Mouse (Mus musculus): ENCODE results near the gene Tekt5. TPM values are rescaled to one million over a fixed set of nuclear protein-coding genes. Genes with fewer than 3 reads are reported as not detected.

Tekt5 gene
- 12.8 and 20.9 TPM in 2 replicates for polyA plus RNA-seq (2014; fragmentation: Nextera tagmentation; extraction: Ambion mirVana)

GRCm38 (mm10) chr16:10394699-10395540 lies at the start of gene Tekt5:
Gene Tekt5, minus strand, starts transcription at chr16:10395490.
- Histone ChIP-seq H3K4me1 (ENCODE audit: control insufficient read depth, insufficient read depth, low read length) (no peaks in the 10 kb centered on the region), H3K4me2 (ENCODE audit: low read depth, low read length) (peak within 1 kb of the TSS; percentile 57), H3K36me3 (ENCODE audit: control insufficient read depth, insufficient read depth, low read length) (no peaks in the 10 kb centered on the region), H3K27me3 (ENCODE audit: control insufficient read depth, insufficient read depth, low read length) (no peaks in the 10 kb centered on the region), H3K27ac (ENCODE audit: low read depth, low read length) (no peak within 1 kb of the TSS; the same call in 1 of the 2 replicates), H3K9me3 (ENCODE audit: control insufficient read depth, low read length) (no peaks in the 10 kb centered on the region), H3K9ac (replicated peaks; ENCODE audit: low read depth, low read length) (peak within 1 kb of the TSS; percentile 42), H3K4me3 (ENCODE audit: low read depth, low read length) (peak within 1 kb of the TSS; percentile 30)
- ATAC-seq (ENCODE audit: low read depth): peak; percentile 71; the same call in 1 of the 2 replicates
- 9% methylated on average over 37 of the region's 37 CpGs for WGBS

DNA sequence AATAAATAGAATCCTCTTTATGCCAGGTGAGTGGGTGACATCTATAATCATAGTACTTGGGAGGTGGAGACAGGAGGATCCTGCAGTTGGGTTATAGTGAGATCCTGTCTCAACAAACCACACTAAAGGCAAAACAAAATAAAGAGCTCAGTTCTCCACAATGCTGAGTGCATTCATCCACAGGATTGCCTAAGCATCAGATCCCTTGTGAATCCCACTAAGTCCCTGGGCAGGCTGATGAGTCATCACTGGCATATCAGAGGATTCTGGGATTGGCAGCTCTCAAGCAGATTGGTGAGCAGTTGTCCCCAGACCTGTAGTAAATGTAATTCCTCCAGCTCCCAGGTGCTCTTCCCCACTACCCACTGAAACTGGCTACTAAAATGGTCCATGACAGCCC lies 48.4 kb upstream of the Tekt5 start:
- H3K9me3 ChIP-seq (ENCODE audit: control insufficient read depth, low read length): no peaks in the 10 kb centered on the region
- no peak overlapping the region for H3K27ac ChIP-seq (ENCODE audit: low read depth, low read length)
- H3K27me3 ChIP-seq (ENCODE audit: control insufficient read depth, insufficient read depth, low read length): no peaks in the 10 kb centered on the region
- no peak overlapping the region for H3K4me2 ChIP-seq (ENCODE audit: low read depth, low read length)
- no peak overlapping the region for H3K9ac ChIP-seq (replicated peaks; ENCODE audit: low read depth, low read length)
- H3K36me3 ChIP-seq (ENCODE audit: control insufficient read depth, insufficient read depth, low read length): no peaks in the 10 kb centered on the region
- H3K4me1 ChIP-seq (ENCODE audit: control insufficient read depth, insufficient read depth, low read length): peaks cover 16% of the 10 kb centered on the region
- no peak overlapping the region for H3K4me3 ChIP-seq (ENCODE audit: low read depth, low read length)
- no peak for ATAC-seq (ENCODE audit: low read depth)

GRCm38 (mm10) chr16:10441761-10442160 lies 46.5 kb upstream of the Tekt5 start:
- WGBS: 95% methylated on average over 4 of the region's 4 CpGs
- H3K4me2 ChIP-seq (ENCODE audit: low read depth, low read length): no peak overlapping the region
- H3K9me3 ChIP-seq (ENCODE audit: control insufficient read depth, low read length): no peaks in the 10 kb centered on the region
- no peak for ATAC-seq (ENCODE audit: low read depth)
- no peak overlapping the region for H3K9ac ChIP-seq (replicated peaks; ENCODE audit: low read depth, low read length)
- no peaks in the 10 kb centered on the region for H3K27me3 ChIP-seq (ENCODE audit: control insufficient read depth, insufficient read depth, low read length)
- no peaks in the 10 kb centered on the region for H3K36me3 ChIP-seq (ENCODE audit: control insufficient read depth, insufficient read depth, low read length)
- H3K27ac ChIP-seq (ENCODE audit: low read depth, low read length): no peak overlapping the region
- peaks cover 10% of the 10 kb centered on the region for H3K4me1 ChIP-seq (ENCODE audit: control insufficient read depth, insufficient read depth, low read length)
- no peak overlapping the region for H3K4me3 ChIP-seq (ENCODE audit: low read depth, low read length)

- Histone ChIP-seq H3K9ac (replicated peaks; ENCODE audit: low read depth, low read length) (no peak overlapping the region), H3K4me1 (ENCODE audit: control insufficient read depth, insufficient read depth, low read length) (peaks cover 10% of the 10 kb centered on the region), H3K27ac (ENCODE audit: low read depth, low read length) (no peak overlapping the region), H3K4me3 (ENCODE audit: low read depth, low read length) (no peak overlapping the region), H3K36me3 (ENCODE audit: control insufficient read depth, insufficient read depth, low read length) (no peaks in the 10 kb centered on the region), H3K27me3 (ENCODE audit: control insufficient read depth, insufficient read depth, low read length) (no peaks in the 10 kb centered on the region), H3K4me2 (ENCODE audit: low read depth, low read length) (no peak overlapping the region), H3K9me3 (ENCODE audit: control insufficient read depth, low read length) (no peaks in the 10 kb centered on the region)
- no peak for ATAC-seq (ENCODE audit: low read depth)
- WGBS: 85% methylated on average over 6 of the region's 6 CpGs
Measured at GRCm38 (mm10) chr16:10441328-10441727, 46.0 kb upstream of the Tekt5 start.

DNA sequence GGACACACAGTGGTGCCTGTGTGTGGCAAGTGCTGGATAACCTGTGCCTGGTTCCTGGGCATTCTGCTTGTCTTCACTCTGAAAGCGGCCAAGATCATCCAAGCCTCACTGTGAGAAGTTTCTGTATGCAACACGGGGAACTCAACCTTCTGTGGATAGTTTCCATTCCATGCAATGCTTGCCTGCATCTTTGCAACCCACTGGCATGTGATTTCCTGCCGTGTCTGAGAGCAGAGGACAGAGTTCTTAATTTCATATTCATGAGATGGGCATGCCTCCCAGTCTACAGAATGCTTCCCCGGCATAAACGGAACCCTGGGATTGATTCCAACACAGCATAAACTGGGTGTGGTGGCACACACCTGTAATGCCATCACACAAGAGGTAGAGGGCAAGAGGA lies 42.8 kb upstream of the Tekt5 start:
- H3K4me2 ChIP-seq (ENCODE audit: low read depth, low read length): no peak overlapping the region
- H3K27me3 ChIP-seq (ENCODE audit: control insufficient read depth, insufficient read depth, low read length): no peaks in the 10 kb centered on the region
- H3K27ac ChIP-seq (ENCODE audit: low read depth, low read length): no peak overlapping the region
- WGBS: 83% methylated on average over 5 of the region's 5 CpGs
- H3K9me3 ChIP-seq (ENCODE audit: control insufficient read depth, low read length): no peaks in the 10 kb centered on the region
- no peak overlapping the region for H3K4me3 ChIP-seq (ENCODE audit: low read depth, low read length)
- ATAC-seq (ENCODE audit: low read depth): no peak
- no peak overlapping the region for H3K9ac ChIP-seq (replicated peaks; ENCODE audit: low read depth, low read length)
- no peaks in the 10 kb centered on the region for H3K4me1 ChIP-seq (ENCODE audit: control insufficient read depth, insufficient read depth, low read length)
- H3K36me3 ChIP-seq (ENCODE audit: control insufficient read depth, insufficient read depth, low read length): no peaks in the 10 kb centered on the region

DNA sequence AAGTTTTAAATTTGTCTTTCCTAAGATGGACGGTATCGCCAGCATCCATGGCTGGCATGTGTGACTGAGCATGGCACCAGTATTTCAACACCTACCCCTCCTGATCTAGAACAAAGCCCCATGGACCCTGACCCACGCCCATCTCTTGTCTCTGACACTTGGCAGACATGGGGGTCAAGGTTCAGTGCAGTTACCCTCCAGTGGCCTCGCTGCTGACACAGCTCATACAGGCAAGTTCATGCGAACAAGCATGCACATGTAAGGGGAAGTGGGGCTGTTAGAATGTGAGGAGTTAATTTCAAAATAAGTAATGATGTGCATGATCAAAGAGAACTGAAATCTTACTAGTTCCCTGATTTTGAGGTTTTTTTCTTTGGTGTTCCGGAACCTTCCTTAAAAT lies 40.9 kb upstream of the Tekt5 start:
- Histone ChIP-seq H3K4me3 (ENCODE audit: low read depth, low read length) (no peak overlapping the region), H3K27me3 (ENCODE audit: control insufficient read depth, insufficient read depth, low read length) (no peaks in the 10 kb centered on the region), H3K4me1 (ENCODE audit: control insufficient read depth, insufficient read depth, low read length) (no peaks in the 10 kb centered on the region), H3K9me3 (ENCODE audit: control insufficient read depth, low read length) (no peaks in the 10 kb centered on the region), H3K4me2 (ENCODE audit: low read depth, low read length) (no peak overlapping the region), H3K9ac (replicated peaks; ENCODE audit: low read depth, low read length) (no peak overlapping the region), H3K27ac (ENCODE audit: low read depth, low read length) (no peak overlapping the region), H3K36me3 (ENCODE audit: control insufficient read depth, insufficient read depth, low read length) (no peaks in the 10 kb centered on the region)
- ATAC-seq (ENCODE audit: low read depth): no peak
- WGBS: 84% methylated on average over 6 of the region's 6 CpGs

DNA sequence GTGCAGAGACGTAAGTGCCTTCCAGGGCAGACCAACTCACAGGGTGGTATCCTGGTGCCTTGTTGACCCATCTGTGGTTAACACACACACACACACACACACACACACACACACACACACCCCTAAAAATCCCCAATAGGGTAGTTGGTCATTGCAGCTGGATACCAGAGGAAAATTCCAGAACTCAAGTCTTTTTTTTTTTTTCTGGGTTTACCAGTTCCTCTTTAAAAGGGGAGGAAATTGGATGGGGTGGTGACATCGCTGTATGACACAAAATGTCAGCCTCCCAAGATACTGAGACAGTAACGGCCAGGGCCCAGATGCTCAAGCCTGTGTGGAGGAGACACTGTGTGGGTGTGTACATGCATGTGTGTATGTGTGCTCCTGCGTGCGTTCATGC lies 38.1 kb upstream of the Tekt5 start:
- Histone ChIP-seq H3K27ac (ENCODE audit: low read depth, low read length) (no peak overlapping the region), H3K4me2 (ENCODE audit: low read depth, low read length) (no peak overlapping the region), H3K4me3 (ENCODE audit: low read depth, low read length) (no peak overlapping the region), H3K27me3 (ENCODE audit: control insufficient read depth, insufficient read depth, low read length) (no peaks in the 10 kb centered on the region), H3K4me1 (ENCODE audit: control insufficient read depth, insufficient read depth, low read length) (no peaks in the 10 kb centered on the region), H3K9ac (replicated peaks; ENCODE audit: low read depth, low read length) (no peak overlapping the region), H3K9me3 (ENCODE audit: control insufficient read depth, low read length) (no peaks in the 10 kb centered on the region), H3K36me3 (ENCODE audit: control insufficient read depth, insufficient read depth, low read length) (no peaks in the 10 kb centered on the region)
- ATAC-seq (ENCODE audit: low read depth): no peak
- WGBS: 91% methylated on average over 5 of the region's 5 CpGs

- H3K4me3 ChIP-seq (ENCODE audit: low read depth, low read length): no peak overlapping the region
- no peaks in the 10 kb centered on the region for H3K27me3 ChIP-seq (ENCODE audit: control insufficient read depth, insufficient read depth, low read length)
- no peak overlapping the region for H3K4me2 ChIP-seq (ENCODE audit: low read depth, low read length)
- peaks cover 2% of the 10 kb centered on the region; the same call in 1 of the 2 replicates for H3K36me3 ChIP-seq (ENCODE audit: control insufficient read depth, insufficient read depth, low read length)
- H3K9me3 ChIP-seq (ENCODE audit: control insufficient read depth, low read length): no peaks in the 10 kb centered on the region
- H3K9ac ChIP-seq (replicated peaks; ENCODE audit: low read depth, low read length): no peak overlapping the region
- WGBS: 87% methylated on average over 4 of the region's 4 CpGs
- H3K4me1 ChIP-seq (ENCODE audit: control insufficient read depth, insufficient read depth, low read length): no peaks in the 10 kb centered on the region
- no peak overlapping the region for H3K27ac ChIP-seq (ENCODE audit: low read depth, low read length)
- no peak for ATAC-seq (ENCODE audit: low read depth)
Measured at GRCm38 (mm10) chr16:10432387-10432786, 37.1 kb upstream of the Tekt5 start.

DNA sequence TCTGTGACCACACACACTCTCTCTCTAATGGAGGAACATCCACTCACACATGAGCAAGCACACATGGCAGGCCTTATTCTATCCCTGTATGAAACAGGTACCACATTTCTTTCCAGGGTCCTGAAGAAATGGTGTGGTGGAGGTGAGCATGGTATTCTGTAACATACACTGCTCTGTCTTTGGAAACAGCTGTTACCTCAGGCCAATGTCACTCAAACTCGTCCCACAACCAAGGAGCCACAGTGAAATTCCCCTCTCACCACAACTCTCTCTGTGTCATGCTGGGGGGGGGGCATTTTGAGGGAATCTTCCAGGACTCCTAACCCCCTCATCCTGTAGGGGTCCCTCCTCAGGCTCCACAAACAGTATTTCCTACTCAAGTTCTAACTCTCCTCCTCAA lies 36.6 kb upstream of the Tekt5 start:
- Histone ChIP-seq H3K27me3 (ENCODE audit: control insufficient read depth, insufficient read depth, low read length) (no peaks in the 10 kb centered on the region), H3K4me2 (ENCODE audit: low read depth, low read length) (no peak overlapping the region)
- 74% methylated on average over 1 of the region's 1 CpGs for WGBS

More for the DNA sequence above, 36.6 kb upstream of the Tekt5 start:
- Histone ChIP-seq H3K9me3 (ENCODE audit: control insufficient read depth, low read length) (no peaks in the 10 kb centered on the region), H3K27ac (ENCODE audit: low read depth, low read length) (no peak overlapping the region), H3K4me1 (ENCODE audit: control insufficient read depth, insufficient read depth, low read length) (no peaks in the 10 kb centered on the region), H3K9ac (replicated peaks; ENCODE audit: low read depth, low read length) (no peak overlapping the region), H3K36me3 (ENCODE audit: control insufficient read depth, insufficient read depth, low read length) (peaks cover 6% of the 10 kb centered on the region), H3K4me3 (ENCODE audit: low read depth, low read length) (no peak overlapping the region)
- no peak for ATAC-seq (ENCODE audit: low read depth)
